Mouse (Mus musculus) neural tube, embryonic 15.5 days (tissue): ENCODE data around the gene Pafah2. TPM values are rescaled to one million over a fixed set of nuclear protein-coding genes. Genes with fewer than 3 reads are reported as not detected.
A peak's percentile ranks its signal among the peaks of the same experiment; 100 is the strongest.
"Not testable (repeated sequence)": the region's sequence is repeated elsewhere in the genome, so short reads cannot be mapped to it uniquely, and the experiment has no call there.

Experiments
- ATAC-seq: fragments of 200-750 bp; cut with Nextera tagmentation; 2 replicates; pipeline ENCODE4 v1.8.0; 2017; ENCODE audit warnings: mild to moderate bottlenecking, moderate TSS enrichment, moderate library complexity; ENCODE audit not compliant: low FRiP score
- H3K27ac ChIP-seq: fragments of 300-500 bp; sonication (generic); replicated peaks from 2 replicates; pipeline ENCODE4 v1.5.1; 2015; ENCODE audit warnings: mild to moderate bottlenecking, inconsistent platforms
- H3K27me3 ChIP-seq: fragments of 300-500 bp; sonication (generic); replicated peaks from 2 replicates; pipeline ENCODE4 v1.6.1; 2015; ENCODE audit warnings: inconsistent platforms
- H3K36me3 ChIP-seq: fragments of 300-500 bp; sonication (generic); 2 replicates; pipeline ENCODE4 v1.6.1; 2015; ENCODE audit warnings: inconsistent platforms
- H3K4me1 ChIP-seq: fragments of 300-500 bp; sonication (generic); 2 replicates; pipeline ENCODE4 v1.6.1; 2015; ENCODE audit warnings: inconsistent platforms
- H3K4me2 ChIP-seq: fragments of 300-500 bp; sonication (generic); 2 replicates; pipeline ENCODE4 v1.6.1; 2015; ENCODE audit warnings: inconsistent platforms, mild to moderate bottlenecking, moderate library complexity
- H3K4me3 ChIP-seq: fragments of 300-500 bp; sonication (generic); replicated peaks from 2 replicates; pipeline ENCODE4 v1.5.1; 2015; ENCODE audit warnings: mild to moderate bottlenecking, inconsistent platforms
- H3K9ac ChIP-seq: fragments of 300-500 bp; sonication (generic); replicated peaks from 2 replicates; pipeline ENCODE4 v1.6.1; 2015; ENCODE audit warnings: mild to moderate bottlenecking, inconsistent platforms
- H3K9me3 ChIP-seq: fragments of 300-500 bp; sonication (generic); replicated peaks from 2 replicates; pipeline ENCODE4 v1.6.1; 2016; ENCODE audit warnings: inconsistent platforms
- WGBS: fragments of 180-500 bp; shearing (Covaris S2); methylation state at CpG from one replicate; pipeline ENCODE4 v1.1.7; 2015; ENCODE audit warnings: mixed read lengths; 5-methylcytosine and 5-hydroxymethylcytosine counted together
- polyA plus RNA-seq: library from polyadenylated mRNA; unstranded; fragments of >200 nt; fragmentation: Nextera tagmentation; extraction: Ambion mirVana; gene quantifications from 2 replicates; pipeline ENCODE4 v1.2.1, GENCODE M21; 2015

Pafah2 gene
- polyA plus RNA-seq, 1 experiment from 2014 or later: 7.5 TPM

DNA sequence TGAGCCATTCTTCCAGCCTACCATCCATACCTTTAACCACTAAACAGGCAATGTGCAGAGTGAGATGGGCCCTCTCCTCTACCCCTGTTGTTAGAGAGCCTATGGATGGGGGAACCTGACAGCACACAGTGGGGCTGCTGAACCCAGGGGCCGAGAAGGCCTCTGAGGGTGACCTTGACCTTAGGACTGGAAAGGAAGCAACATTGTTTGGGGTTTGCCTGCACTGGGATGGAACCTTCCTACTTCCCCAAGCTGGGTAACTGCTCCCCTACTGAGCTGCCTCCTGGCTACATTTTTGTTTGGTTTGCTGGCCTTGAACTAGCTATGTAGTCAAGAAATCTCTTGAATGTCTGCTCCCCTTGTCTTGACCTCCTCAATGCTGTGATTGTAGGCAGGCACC lies 21.8 kb upstream of the Pafah2 start:
- H3K27ac ChIP-seq: no peak overlapping the region
- no peaks in the 10 kb centered on the region for H3K36me3 ChIP-seq
- no peaks in the 10 kb centered on the region for H3K9me3 ChIP-seq
- no peak overlapping the region for H3K4me2 ChIP-seq
- H3K4me3 ChIP-seq: no peak overlapping the region
- peaks cover 29% of the 10 kb centered on the region for H3K27me3 ChIP-seq
- no peak for ATAC-seq
- H3K9ac ChIP-seq: no peak overlapping the region
- peaks cover 23% of the 10 kb centered on the region for H3K4me1 ChIP-seq
- WGBS: 70% methylated on average over 1 of the region's 1 CpGs

DNA sequence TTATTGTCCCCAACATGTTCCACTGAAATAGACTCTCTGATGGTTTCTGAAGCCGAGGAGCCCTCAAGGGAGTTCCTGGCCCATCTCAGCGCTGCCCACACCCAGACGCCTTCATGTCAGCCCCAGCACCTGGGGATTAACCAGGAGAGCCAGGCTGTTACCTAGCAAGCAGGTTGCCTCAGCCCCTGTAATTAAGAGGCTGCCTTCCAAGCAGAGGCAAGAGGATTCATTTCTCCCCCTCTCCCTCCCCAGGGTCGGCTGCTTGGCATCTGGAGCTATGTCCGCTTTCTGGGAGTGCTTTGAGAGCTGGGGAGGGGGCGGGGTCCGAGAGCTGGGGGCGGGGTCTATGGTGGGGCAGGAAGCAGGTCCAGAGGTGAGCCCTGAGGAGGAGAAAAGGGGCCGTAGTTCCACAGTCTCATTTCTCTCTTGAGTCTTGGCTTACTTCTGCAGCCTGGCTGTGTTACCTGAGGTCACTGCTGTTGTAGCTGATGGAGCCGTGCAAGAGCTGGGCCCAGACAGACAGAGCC lies 18.0 kb upstream of the Pafah2 start:
- 43% methylated on average over 8 of the region's 10 CpGs for WGBS
- Histone ChIP-seq H3K4me2 (no peak overlapping the region), H3K27ac (no peak overlapping the region), H3K4me1 (no peaks in the 10 kb centered on the region), H3K9me3 (no peaks in the 10 kb centered on the region), H3K27me3 (no peaks in the 10 kb centered on the region), H3K36me3 (no peaks in the 10 kb centered on the region), H3K9ac (no peak overlapping the region), H3K4me3 (no peak overlapping the region)
- no peak for ATAC-seq

DNA sequence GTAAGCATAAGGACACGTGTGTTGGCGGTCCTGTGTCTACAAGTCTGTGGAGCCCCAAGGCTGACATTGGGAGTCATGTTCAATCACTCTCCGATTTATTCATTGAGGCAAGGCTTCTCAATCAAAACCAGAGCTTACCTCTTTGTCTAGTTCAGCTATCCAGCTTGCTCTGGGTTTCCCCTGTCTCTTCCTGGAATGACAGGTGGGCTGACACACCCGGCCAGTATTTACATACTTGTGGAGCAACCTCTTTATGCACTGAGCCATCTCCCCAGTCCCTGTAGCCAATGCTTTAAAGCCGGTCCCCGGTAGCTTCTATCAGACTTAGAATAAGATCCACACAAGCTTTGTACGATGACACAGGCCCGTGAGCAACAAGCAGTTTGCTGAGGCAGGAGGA lies 16.6 kb upstream of the Pafah2 start:
- H3K9me3 ChIP-seq: no peaks in the 10 kb centered on the region
- 88% methylated on average over 8 of the region's 8 CpGs for WGBS

DNA sequence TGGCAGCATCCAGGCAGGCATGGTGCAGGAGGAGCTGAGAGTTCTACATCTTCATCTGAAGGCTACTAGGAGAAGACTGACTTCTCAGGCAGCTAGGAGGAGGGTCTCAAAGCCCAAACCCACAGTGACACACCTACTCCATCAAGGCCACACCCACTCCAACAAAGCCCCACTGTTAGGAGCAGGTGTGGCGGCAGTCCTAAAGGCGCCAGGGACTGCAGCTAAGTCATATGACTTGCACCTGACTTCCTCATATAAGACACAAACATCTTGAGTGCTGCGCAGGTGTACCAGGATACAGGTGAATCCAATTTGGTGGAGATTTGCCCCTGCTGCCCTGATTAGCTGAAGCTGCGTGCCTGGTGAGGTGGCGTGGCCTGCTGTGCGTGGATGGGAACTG lies 12.4 kb upstream of the Pafah2 start, which contains the start of gene Extl1:
Extl1 (minus strand) TSS at position 101 of the 400 bp plus-strand sequence.
- 93% methylated on average over 2 of the region's 6 CpGs for WGBS
- not testable (repeated sequence) for H3K9ac ChIP-seq

More for the DNA sequence above, 16.6 kb upstream of the Pafah2 start:
- Histone ChIP-seq H3K9ac (no peak overlapping the region), H3K4me1 (no peaks in the 10 kb centered on the region), H3K27me3 (no peaks in the 10 kb centered on the region), H3K4me2 (no peak overlapping the region), H3K4me3 (no peak overlapping the region), H3K36me3 (no peaks in the 10 kb centered on the region), H3K27ac (no peak overlapping the region)
- ATAC-seq: no peak

DNA sequence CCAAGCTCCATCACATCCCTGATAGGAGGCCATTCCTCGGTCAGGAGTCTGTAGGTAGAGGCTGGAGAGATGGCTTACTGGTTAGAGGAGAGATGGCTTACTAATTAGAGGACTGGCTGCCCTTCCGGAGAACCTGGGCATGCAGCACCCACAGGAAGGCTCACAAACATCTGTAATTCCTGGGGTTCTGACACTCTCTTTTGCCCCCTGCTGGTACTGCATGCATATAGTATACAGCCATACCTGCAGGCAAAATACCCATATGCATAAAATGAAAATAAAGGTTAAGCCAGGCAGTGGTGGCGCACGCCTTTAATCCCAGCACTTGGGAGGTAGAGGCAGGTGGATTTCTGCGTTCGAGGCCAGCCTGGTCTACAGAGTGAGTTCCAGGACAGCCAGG lies 8.9 kb upstream of the Pafah2 start:
- Histone ChIP-seq H3K27ac (no peak overlapping the region), H3K9ac (no peak overlapping the region), H3K4me1 (no peaks in the 10 kb centered on the region), H3K4me2 (no peak overlapping the region), H3K36me3 (no peaks in the 10 kb centered on the region), H3K4me3 (no peak overlapping the region), H3K27me3 (no peaks in the 10 kb centered on the region), H3K9me3 (no peaks in the 10 kb centered on the region)
- ATAC-seq: no peak
- 73% methylated on average over 6 of the region's 6 CpGs for WGBS

More for the DNA sequence above, 12.4 kb upstream of the Pafah2 start, which contains the start of gene Extl1:
- H3K4me1 ChIP-seq, H3K4me2 ChIP-seq, H3K4me3 ChIP-seq, ATAC-seq, H3K27ac ChIP-seq, H3K36me3 ChIP-seq, H3K27me3 ChIP-seq, H3K9me3 ChIP-seq: not testable (repeated sequence)

DNA sequence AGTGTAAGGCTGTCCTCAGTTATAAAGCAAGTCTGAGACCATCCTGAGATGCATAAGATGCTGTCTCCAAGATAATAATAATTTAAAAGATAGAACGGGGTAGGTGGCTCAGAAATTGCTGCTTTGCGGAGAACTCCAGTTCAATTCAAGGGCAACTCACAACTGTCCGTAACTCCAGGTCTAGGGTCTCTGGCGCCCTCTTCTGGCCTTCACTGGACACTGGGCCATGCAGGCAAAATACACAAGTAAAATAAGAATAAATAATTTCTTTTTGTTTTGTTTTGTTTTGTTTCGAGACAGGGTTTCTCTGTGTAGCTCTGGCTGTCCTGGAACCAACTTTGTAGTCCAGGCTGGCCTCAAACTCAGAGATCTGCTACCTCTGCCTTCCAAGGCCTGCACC lies 7.7 kb upstream of the Pafah2 start:
- H3K27ac ChIP-seq: no peak overlapping the region
- H3K4me2 ChIP-seq: no peak overlapping the region
- no peak overlapping the region for H3K9ac ChIP-seq
- H3K4me3 ChIP-seq: no peak overlapping the region
- no peaks in the 10 kb centered on the region for H3K36me3 ChIP-seq
- 9% methylated on average over 5 of the region's 5 CpGs for WGBS
- H3K4me1 ChIP-seq: 0 out of 2 replicates have a peak, but pooled peaks cover 6% of the 10 kb centered on the region
- H3K27me3 ChIP-seq: no peaks in the 10 kb centered on the region
- H3K9me3 ChIP-seq: no peaks in the 10 kb centered on the region
- ATAC-seq: no peak

DNA sequence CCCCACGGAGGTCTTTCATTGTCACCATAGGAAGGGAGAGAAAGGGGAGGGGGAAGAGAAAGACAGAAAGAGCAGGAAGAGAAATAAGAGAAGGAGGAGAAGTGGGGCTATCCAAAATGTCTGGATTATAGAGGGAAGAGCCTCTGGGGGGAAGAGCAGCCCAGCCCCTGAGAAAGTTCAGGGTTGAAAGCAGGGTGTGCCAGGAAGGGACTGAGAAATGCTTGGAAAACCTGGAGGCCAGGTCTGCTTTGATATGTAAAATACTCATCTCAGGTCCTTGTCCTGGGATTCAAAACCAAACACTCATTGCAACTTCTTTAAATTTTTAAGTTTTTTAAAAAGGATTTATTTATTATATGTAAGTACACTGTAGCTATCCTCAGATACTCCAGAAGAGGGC lies 4.5 kb upstream of the Pafah2 start:
- H3K4me1 ChIP-seq: peaks cover 12% of the 10 kb centered on the region
- WGBS: 96% methylated on average over 1 of the region's 1 CpGs
- H3K9me3 ChIP-seq: no peaks in the 10 kb centered on the region
- no peak overlapping the region for H3K27ac ChIP-seq
- ATAC-seq: no peak
- H3K4me2 ChIP-seq: no peak overlapping the region
- H3K4me3 ChIP-seq: no peak overlapping the region
- no peaks in the 10 kb centered on the region for H3K36me3 ChIP-seq
- no peak overlapping the region for H3K9ac ChIP-seq
- H3K27me3 ChIP-seq: no peaks in the 10 kb centered on the region

DNA sequence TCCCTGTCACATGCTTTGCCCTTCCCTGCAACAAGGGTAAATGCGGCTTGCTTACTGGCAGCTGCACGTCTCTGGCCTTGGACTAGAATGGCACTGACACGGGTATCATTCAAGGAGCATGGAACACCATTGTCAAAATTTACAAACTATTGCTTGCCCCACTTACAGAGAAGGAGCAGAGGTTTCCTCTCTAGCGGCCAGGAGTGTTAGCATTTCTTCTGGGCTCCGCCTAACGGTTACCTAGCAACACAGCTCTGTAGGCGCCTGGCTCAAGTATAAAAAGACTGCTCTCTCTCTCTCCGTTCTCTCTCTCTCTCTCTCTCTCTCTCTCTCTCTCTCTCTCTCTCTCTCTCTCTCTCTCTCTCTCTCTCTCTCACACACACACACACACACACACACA lies 3.5 kb upstream of the Pafah2 start:
- H3K4me3 ChIP-seq: no peak overlapping the region
- peaks cover 19% of the 10 kb centered on the region for H3K4me1 ChIP-seq
- WGBS: 12% methylated on average over 8 of the region's 8 CpGs
- H3K9me3 ChIP-seq: no peaks in the 10 kb centered on the region
- H3K9ac ChIP-seq: no peak overlapping the region
- no peaks in the 10 kb centered on the region for H3K27me3 ChIP-seq
- no peak overlapping the region for H3K27ac ChIP-seq
- no peak overlapping the region for H3K4me2 ChIP-seq
- no peak for ATAC-seq
- no peaks in the 10 kb centered on the region for H3K36me3 ChIP-seq

DNA sequence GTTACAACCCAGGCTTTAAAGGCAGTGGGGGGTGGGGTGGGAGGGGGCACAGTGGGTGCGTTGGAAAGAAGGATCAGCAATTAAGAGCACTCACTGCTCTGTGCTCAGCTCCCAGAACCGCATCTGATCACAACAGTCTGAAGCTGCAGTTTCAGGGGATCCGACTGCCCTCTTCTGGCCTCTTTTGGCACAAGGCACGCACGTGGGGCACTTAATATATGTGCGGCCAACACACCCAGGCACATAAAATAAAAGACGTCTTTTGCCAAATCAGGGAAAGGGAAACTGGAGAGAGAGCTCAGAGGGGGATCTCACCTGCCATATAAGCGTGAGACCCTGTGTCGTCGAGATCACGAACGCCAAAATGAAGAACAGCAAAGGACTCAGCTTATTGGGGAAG lies 3.1 kb upstream of the Pafah2 start:
- Histone ChIP-seq H3K4me2 (no peak overlapping the region), H3K27me3 (no peaks in the 10 kb centered on the region), H3K36me3 (no peaks in the 10 kb centered on the region), H3K4me3 (no peak overlapping the region), H3K9ac (no peak overlapping the region), H3K9me3 (no peaks in the 10 kb centered on the region), H3K4me1 (peaks cover 19% of the 10 kb centered on the region), H3K27ac (no peak overlapping the region)
- WGBS: 23% methylated on average over 12 of the region's 12 CpGs
- no peak for ATAC-seq

DNA sequence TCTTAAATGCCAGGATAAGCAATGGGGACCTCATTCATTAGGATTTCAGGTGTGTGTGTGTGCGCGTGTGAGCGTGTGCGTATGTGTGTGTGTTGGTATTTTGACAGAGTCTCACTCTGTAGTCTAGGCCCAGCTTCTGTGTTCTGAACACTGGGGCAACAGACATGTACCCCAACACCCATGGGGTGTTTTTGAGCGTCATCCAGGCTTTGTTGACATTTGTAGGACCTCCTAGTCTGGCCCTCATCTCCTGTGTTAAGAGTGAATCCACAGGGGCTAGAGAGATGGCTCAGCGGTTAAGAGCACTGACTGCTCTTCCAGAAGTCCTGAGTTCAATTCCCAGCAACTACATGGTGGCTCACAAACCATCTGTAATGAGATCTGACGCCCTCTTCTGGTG lies 978 bp upstream of the Pafah2 start:
- Histone ChIP-seq H3K9me3 (no peaks in the 10 kb centered on the region), H3K27me3 (no peaks in the 10 kb centered on the region), H3K4me2 (peak overlapping the region; percentile 66), H3K4me1 (peaks cover 27% of the 10 kb centered on the region), H3K36me3 (no peaks in the 10 kb centered on the region), H3K4me3 (no peak overlapping the region), H3K27ac (peak overlapping the region; percentile 86; the same call in 1 of the 2 replicates), H3K9ac (no peak overlapping the region)
- 95% methylated on average over 7 of the region's 7 CpGs for WGBS
- no peak for ATAC-seq

DNA sequence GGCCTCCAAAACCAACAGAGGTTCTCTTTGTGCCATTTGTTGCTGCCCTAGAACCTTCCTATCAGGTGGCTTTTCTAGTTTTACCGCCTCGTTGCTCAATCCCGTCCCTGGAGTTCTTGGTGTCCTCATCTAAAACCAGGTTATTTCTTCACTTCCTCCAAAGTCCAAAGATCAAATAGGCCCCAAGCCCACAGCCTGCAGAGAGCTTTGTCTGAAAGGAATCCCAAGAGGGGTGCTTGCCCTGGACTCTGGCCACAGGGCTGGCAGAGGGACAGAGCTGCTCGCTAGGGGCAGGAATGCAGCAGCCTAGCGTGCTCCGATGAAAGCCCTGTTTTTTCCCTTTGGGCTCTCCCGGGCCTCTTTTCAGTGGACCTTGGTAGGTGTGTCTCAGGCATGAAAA lies 1.0 kb downstream of the Pafah2 start:
- Histone ChIP-seq H3K4me2 (peak overlapping the region; percentile 68), H3K9ac (peak overlapping the region; percentile 36; the same call in 1 of the 2 replicates), H3K36me3 (no peaks in the 10 kb centered on the region), H3K4me1 (peaks cover 46% of the 10 kb centered on the region), H3K4me3 (peak overlapping the region; percentile 12; the same call in 1 of the 2 replicates), H3K27ac (peak overlapping the region; percentile 67), H3K27me3 (no peaks in the 10 kb centered on the region), H3K9me3 (no peaks in the 10 kb centered on the region)
- WGBS: 31% methylated on average over 7 of the region's 7 CpGs
- ATAC-seq: no peak

DNA sequence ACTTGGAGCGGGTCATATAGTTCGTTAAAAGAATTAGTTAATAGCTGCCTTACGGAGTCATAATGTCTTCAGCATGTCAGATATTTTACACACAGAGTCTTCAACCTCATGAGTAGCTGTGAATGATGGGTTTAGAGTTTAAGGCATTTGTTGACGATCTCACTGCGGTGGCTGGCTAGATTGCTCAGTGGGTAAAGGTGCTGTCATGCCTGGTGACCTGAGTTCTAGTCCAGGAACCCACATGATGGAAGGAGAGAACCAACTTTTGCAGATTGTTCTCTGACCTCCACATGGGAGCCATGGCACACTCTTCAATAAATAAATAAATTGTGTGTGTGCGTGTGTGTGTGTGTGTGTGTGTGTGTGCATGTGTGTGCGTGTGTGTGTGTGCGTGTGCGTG lies 1.6 kb downstream of the Pafah2 start:
- H3K27me3 ChIP-seq: no peaks in the 10 kb centered on the region
- WGBS: 92% methylated on average over 9 of the region's 9 CpGs
- H3K27ac ChIP-seq: no peak overlapping the region
- peaks cover 45% of the 10 kb centered on the region for H3K4me1 ChIP-seq
- H3K9ac ChIP-seq: no peak overlapping the region
- H3K4me3 ChIP-seq: no peak overlapping the region
- no peaks in the 10 kb centered on the region for H3K36me3 ChIP-seq
- no peak for ATAC-seq
- H3K4me2 ChIP-seq: no peak overlapping the region
- no peaks in the 10 kb centered on the region for H3K9me3 ChIP-seq
